Mouse (Mus musculus): ENCODE results near the gene Pdxp.
A peak's percentile ranks its signal among the peaks of the same experiment; 100 is the strongest.

Pdxp gene

DNA sequence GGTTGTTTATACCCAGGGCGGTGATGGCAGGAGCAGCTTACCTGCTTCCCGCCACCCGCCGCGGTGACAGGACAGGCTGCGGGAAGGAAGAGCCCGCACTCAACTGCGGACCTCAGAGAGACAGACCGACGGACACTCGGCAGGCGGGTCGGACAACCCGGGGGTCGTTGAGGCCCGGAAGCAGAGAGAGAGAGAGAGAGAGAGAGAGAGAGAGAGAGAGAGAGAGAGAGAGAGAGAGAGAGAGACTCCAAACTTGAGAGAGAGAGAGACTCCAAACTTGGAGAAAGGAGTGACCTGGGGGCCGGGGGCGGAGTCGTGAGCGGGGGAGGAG, 14.3 kb upstream of the Pdxp start, which contains the start of gene Gm49510:
Gm49510 (plus strand) TSS at position 259 of the 331 bp plus-strand sequence.
- DNase-seq (ENCODE audit: low spot score in 2 of 2), result peak in 1 of 2 experiments; percentile 47

GRCm38 (mm10) chr15:78899740-78900584, 13.8 kb upstream of the Pdxp start, which contains the start of gene Sh3bp1:
Gene Sh3bp1 (plus strand): TSS chr15:78899768.
- DNase-seq (ENCODE audit: low spot score in 2 of 2), result peak; percentile 71 to 83

DNA sequence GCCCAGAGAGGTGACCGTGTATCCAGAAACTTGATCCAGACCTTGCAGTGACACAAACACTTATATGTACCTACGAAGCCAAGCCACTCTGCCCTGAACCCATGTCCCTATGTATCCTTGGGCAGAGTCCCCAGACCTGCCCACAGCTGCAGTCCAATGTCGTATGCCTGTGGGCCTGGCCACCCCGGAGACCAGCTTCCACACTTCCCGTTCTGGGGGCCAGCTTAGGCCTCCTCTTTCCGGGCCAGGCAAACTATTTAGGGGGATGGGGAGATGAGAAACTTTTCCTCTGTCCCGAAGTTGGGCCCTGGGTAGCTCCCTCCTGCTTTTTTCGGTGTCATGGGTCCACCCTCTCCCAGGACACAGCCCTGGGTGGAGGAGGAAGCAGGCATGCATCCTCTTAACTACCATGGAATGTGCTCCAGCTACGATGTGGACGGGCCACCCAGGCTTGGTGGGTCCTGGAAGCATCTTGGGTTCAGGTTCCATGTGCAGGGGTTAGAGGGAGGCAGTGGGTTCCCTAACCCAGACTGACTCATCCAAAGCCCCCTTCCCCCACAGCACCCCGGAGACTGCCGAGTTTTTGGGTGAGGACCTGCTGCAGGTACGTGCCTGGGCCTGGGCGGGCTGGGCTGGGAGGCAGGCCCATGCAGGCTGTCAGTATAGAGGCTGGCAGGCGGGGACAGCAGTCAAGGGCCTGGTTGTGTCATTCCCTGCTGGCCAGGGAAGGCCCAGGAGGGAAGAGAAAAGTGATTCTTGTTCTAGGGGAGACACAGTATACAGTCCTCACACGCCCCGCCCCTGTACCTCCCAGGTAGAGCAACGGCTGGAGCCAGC, 12.9 kb upstream of the Pdxp start:
- DNase-seq (ENCODE audit: low spot score in 2 of 2), result peak; percentile 41

GRCm38 (mm10) chr15:78901422-78901789, 12.3 kb upstream of the Pdxp start:
- DNase-seq (ENCODE audit: low spot score in 2 of 2), result no peak

- peak; percentile 83 to 91 for DNase-seq (ENCODE audit: low spot score in 2 of 2)
Observed at GRCm38 (mm10) chr15:78903243-78903642, 10.5 kb upstream of the Pdxp start.

- no peak for DNase-seq (ENCODE audit: low spot score in 2 of 2)
Observed at GRCm38 (mm10) chr15:78908399-78908798, 5.3 kb upstream of the Pdxp start.

- DNase-seq (ENCODE audit: low spot score in 2 of 2), result no peak
Observed at GRCm38 (mm10) chr15:78908982-78909381, 4.7 kb upstream of the Pdxp start.

DNA sequence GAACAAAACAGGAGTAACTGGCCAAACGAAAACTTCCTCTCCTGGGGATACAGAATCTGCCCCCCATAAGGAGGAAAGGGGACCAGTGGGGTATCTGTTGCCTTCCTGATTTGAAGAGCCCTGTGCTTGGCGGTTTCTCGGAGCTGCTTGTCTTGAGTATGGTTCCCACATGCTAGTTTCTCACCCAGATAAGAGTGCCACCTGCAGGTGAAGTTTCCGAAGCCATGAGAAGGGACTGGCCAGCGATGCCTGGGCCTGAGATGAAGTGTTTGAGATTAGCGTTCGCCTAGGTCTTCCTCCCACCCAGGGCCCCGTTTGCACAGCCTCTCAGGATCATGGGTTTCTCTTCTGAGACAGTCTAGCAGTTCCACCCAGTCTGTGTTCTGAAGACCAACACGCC, 1.7 kb upstream of the Pdxp start:
- DNase-seq (ENCODE audit: low spot score in 2 of 2), result peak in 1 of 2 experiments; percentile 67

DNA sequence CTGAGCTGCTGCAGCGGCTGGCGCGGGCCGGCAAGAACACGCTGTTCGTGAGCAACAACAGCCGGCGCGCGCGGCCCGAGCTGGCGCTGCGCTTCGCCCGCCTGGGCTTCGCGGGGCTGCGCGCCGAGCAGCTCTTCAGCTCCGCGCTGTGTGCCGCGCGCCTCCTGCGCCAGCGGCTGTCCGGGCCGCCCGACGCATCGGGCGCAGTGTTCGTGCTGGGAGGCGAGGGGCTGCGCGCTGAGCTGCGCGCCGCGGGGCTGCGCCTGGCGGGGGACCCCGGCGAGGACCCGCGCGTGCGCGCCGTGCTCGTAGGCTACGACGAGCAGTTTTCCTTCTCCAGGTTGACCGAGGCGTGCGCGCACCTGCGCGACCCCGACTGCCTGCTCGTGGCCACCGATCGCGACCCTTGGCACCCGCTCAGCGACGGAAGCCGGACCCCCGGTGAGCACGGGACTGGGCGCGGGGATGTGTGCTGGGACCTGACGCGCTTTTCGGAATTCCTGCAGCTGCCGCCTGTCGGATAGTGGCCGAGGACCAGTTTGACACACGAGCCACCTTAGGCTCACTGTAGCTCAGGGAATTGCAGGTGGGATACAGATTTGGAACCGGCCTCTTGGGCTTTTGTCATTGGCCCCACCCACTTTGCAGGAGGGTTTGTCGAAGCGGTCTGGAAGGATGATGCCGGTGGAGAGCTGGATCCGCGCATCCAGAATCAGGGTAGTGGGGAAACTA, 538 bp downstream of the Pdxp start:
- no peak for DNase-seq (ENCODE audit: low spot score in 2 of 2)

DNA sequence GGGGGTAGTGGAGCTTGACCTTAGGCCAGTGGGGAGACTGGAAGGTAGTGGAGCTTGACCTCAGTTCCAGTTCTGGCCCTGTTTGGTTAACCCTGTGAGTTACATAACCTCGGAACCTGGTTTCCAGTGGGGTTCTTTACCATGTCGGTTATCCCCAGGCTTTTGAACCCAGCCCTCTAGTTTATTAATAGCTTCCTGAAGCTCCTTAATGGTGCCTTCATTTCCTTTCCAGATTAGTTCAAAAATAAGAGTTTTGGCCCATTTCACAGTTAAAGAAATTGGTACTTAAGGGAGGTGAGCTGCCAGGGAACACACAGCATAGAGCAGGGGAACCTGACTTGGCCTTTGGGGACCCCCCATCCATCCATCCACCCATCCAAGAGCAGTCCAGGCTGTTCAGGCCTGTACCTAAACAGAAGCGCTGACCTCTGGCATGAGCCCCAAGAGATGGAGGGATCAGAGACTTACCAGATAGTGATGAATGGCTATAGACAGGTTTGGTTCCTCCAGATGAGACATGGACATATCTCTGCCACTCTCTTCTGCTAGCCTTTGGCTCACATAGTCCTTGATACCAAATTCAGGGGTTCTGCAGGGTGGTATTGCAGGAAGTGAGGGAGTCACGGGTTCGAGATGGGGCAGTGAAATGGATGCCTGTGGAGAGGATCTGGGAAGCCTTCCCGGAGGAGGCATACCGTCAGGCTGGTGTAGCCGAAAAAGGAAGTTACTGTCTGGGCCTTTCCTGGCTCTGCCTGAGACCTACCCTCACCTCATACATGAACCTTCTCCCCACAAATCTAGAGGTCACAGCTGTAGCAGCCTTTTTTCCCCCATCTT, 1.3 kb downstream of the Pdxp start:
- DNase-seq (ENCODE audit: low spot score in 2 of 2), result no peak

GRCm38 (mm10) chr15:78915660-78916017, 1.9 kb downstream of the Pdxp start:
- peak; percentile 60 to 83 for DNase-seq (ENCODE audit: low spot score in 2 of 2)

DNA sequence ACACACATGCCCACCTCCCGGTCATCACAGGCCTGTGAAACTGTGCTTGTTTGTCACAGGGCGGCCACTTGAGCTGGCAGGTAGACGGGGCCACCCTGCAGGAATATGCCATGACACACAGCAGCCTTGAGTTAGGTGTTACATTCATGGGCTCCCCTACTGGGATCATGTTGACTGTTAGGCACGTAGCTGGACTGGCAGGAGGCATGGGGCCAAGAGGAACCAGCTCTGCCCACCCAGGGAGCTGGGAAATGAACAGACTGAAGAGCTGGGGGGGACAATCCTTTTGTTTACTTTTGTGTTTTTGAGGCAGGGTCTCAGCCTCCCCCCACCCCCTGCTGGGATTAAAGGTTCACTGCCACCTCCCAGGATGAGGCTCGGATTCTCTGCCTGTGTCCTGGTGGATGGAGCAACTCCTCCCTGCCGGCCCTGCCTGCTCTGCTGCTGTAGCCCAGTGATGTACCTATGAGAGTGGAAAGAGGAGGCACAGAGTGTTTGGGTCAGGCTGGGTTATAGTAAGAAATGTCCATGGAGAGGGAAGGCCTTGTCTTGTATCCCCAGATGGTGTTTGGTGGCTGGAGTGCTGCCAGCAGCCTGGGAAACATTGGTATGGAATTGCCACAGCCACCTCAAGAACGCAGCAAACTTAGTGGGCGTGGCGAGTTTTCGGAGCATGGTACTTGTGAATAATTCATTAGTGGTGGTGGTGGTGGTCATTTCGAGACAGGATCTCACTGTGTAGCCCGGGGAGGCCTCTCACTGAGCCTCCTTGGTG, 2.5 kb downstream of the Pdxp start:
- DNase-seq (ENCODE audit: low spot score in 2 of 2), result no peak

DNA sequence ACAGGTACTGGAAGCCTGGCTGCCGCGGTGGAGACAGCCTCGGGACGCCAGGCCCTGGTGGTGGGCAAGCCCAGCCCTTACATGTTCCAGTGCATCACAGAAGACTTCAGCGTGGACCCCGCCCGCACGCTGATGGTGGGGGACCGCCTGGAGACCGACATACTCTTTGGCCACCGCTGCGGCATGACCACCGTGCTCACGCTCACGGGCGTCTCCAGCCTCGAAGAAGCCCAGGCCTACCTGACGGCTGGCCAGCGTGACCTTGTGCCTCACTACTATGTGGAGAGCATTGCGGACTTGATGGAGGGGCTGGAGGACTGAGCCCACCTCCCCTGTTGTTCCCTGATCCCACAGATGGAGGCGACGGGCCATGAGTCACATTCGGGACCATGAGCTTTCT, 4.4 kb downstream of the Pdxp start:
- DNase-seq (ENCODE audit: low spot score in 2 of 2), result no peak

DNA sequence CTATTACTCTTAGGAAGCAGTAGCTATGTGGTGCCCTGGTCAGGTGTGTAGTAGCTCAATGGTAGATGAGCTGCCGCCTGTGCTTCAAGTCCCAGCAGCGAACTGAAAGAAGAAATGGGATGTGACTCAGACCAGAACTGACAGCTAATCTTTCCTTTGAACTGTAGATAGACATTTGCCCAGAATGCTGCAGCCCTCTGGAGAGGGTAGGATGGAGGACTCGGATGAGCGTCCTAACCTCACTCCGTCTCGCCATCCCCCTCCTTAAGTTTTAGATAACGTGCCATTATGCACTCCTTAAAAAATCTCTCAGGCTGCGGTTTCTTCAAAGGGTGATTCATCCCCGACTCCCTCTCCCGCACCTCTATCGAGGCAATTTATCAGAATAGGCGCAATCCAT, 6.2 kb downstream of the Pdxp start:
- no peak for DNase-seq (ENCODE audit: low spot score in 2 of 2)

DNA sequence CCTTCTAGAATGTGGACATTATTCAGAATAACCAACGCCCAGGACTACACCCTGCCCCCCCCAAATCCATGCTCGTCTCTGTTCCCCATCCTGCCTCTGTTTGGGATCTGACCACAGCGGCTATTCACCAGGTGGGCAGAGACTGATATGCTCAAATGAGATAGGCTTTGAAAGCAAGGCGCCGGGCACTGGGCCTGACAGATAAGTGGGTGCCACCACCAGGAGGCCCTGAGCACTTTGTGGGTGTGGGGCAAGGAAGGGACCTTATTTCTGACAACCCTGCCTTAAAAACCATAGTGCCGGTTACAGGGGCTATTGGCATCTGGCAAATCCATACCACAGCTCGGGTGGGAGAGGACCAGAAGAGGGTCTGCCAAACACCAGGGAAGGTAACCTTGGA, 9.0 kb downstream of the Pdxp start:
- DNase-seq (ENCODE audit: low spot score in 2 of 2), result peak; percentile 61 to 77

DNA sequence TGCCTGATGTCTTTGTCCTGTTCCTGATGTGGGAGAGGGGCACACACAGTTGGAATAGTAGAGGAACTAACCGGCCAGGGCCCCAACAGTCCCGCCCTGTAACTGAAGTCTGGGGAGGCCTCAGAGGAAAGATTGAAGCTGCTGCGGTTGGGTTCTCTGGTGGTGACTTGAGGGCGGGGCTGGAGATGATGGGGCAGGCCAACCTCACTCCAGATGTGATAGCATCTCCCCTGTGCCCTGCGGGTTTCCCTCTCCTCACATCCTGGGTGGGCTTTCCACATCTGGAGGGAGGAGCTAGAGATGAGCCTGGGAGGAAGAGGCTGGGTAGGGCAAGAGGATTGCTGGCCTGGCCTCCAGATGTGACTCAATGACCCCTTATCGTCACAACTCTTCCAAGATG, 9.9 kb downstream of the Pdxp start:
- peak; percentile 67 to 78 for DNase-seq (ENCODE audit: low spot score in 2 of 2)

DNA sequence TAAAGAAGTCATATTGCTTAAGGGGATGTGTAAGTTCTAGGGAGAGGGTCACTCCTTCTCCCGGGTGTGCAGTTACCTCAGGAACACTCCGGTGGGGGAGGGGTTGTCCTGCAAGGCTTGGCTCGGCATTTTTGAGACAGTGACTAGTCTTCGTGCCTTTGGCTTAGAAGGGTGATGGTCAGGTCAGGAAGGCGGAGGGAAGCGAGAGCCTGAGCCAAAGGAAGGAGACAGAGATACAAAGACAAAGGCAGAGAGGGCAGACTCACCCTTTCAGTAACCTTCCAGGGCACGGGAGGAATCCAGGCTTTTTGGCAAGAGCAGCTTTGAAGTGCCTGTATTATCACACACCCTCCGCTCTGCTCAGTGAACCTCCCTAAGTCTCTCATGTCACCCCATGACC, 11.4 kb downstream of the Pdxp start:
- DNase-seq (ENCODE audit: low spot score in 2 of 2), result no peak

DNA sequence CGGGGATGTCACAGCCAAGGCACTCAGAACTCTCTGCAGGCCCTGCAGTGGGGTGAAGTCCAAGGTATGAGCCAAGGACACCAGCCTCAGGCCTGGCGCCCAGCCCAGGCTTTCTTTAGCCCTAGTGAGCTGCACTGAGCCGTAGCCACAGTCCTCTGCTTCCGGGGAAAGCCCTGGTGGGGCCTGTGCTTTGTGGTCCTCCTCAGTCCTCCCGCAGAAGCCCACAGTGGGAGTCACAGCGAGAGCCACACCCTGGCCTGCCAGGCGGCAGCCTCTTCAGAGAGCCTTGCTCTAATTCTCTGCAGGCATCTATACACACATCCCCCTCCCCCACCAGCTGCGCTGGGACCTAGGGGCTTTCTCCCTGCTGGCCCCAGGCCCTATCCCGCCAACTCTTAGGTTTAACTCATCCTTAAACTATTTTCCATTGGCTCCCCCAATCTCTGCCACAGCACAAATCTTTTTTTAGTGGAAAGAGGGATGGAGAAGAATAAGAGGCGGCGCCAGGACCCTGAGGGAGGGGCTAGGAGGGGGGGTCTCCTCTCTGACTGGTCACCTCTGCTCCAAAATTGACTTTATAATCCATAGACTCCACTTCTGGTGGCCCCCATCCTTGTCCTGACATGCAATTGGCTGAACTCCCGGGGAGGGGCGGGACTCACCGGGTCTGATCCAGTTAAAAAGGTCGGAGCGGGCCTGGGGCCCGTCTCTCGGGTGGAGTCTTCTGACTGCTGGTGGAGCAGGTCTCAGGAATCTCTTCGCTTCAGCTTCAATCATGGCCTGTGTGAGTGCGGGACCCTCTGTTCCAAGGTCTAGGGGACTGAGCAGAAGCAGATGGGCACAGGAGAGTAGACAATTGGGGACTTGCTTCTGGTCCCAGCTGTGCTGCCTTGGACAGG, 12.6 kb downstream of the Pdxp start, which contains the start of gene Lgals1:
Lgals1 (plus strand) TSS at position 705 of the 899 bp plus-strand sequence.
- peak; percentile 49 to 74 for DNase-seq (ENCODE audit: low spot score in 2 of 2)

- DNase-seq (ENCODE audit: low spot score in 2 of 2), result no peak
Observed at GRCm38 (mm10) chr15:78927021-78927787, 13.5 kb downstream of the Pdxp start.
